Mouse (Mus musculus) liver, embryonic 14.5 days (tissue): ENCODE measurements around the gene Vmn1r209. TPM values are rescaled to one million over a fixed set of nuclear protein-coding genes. Genes with fewer than 3 reads are reported as not detected.
"Not testable (repeated sequence)": the region's sequence is repeated elsewhere in the genome, so short reads cannot be mapped to it uniquely, and the experiment has no call there.

Experiments
- ATAC-seq: fragments of 200-750 bp; cut with Nextera tagmentation; 2 replicates; pipeline ENCODE4 v1.8.0; 2017; ENCODE audit warnings: moderate number of reproducible peaks, mild to moderate bottlenecking, moderate library complexity; ENCODE audit not compliant: insufficient read depth
- DNase-seq, 3 experiments: peaks; one replicate each; pipeline ENCODE4 v3.0.0-alpha.2; 2012 to 2013; ENCODE audit warnings: low read depth in 3 of 3, low spot score in 3 of 3
- H3K27ac ChIP-seq: fragments of 300-500 bp; sonication (generic); 2 replicates; pipeline ENCODE4 v1.5.1; 2014; ENCODE audit warnings: moderate library complexity, mild to moderate bottlenecking, control low read depth, inconsistent platforms
- H3K27me3 ChIP-seq: fragments of 300-500 bp; sonication (generic); 2 replicates; pipeline ENCODE4 v1.6.1; 2014; ENCODE audit warnings: mild to moderate bottlenecking, low read length, moderate library complexity; ENCODE audit not compliant: control insufficient read depth, insufficient read depth
- H3K36me3 ChIP-seq: fragments of 300-500 bp; sonication (generic); replicated peaks from 2 replicates; pipeline ENCODE4 v1.6.1; 2014; ENCODE audit warnings: low read depth; ENCODE audit not compliant: control insufficient read depth, insufficient read depth
- H3K4me1 ChIP-seq, 2 experiments: fragments of 200-500 bp in 1 of 2; fragments of 300-500 bp in 1 of 2; sonication (generic) in 1 of 2; replicated peaks; 2 replicates each; pipeline ENCODE4 v1.6.1; 2012 to 2014; ENCODE audit warnings: antibody characterized with exemption in 1 of 2, inconsistent platforms in 1 of 2, low read length in 1 of 2; ENCODE audit not compliant: control insufficient read depth in 2 of 2, insufficient read depth in 2 of 2
- H3K4me2 ChIP-seq: fragments of 300-500 bp; sonication (generic); 2 replicates; pipeline ENCODE4 v1.6.1; 2014; ENCODE audit warnings: low read depth, mild to moderate bottlenecking, control low read depth, moderate library complexity
- H3K4me3 ChIP-seq, 2 experiments: fragments of 200-500 bp in 1 of 2; fragments of 300-500 bp in 1 of 2; sonication (generic) in 1 of 2; 2 replicates each; pipeline ENCODE4 v1.5.1; 2012 to 2014; ENCODE audit warnings: low read depth in 2 of 2, low read length in 2 of 2, mild to moderate bottlenecking in 2 of 2, control low read depth in 1 of 2, inconsistent platforms in 1 of 2, moderate library complexity in 1 of 2; ENCODE audit not compliant: insufficient read depth in 1 of 2
- H3K9ac ChIP-seq: fragments of 300-500 bp; sonication (generic); replicated peaks from 2 replicates; pipeline ENCODE4 v1.6.1; 2014; ENCODE audit warnings: mild to moderate bottlenecking, control low read depth, moderate library complexity
- H3K9me3 ChIP-seq: fragments of 300-500 bp; sonication (generic); 2 replicates; pipeline ENCODE4 v1.6.1; 2016; ENCODE audit warnings: low read length, mixed read lengths; ENCODE audit not compliant: control insufficient read depth
- WGBS: fragments of 180-500 bp; shearing (Covaris S2); extraction: QIAGEN DNeasy Blood & Tissue Kit; methylation state at CpG from one replicate; pipeline ENCODE4 v1.1.7; 2014; ENCODE audit not compliant: insufficient replicate concordance; 5-methylcytosine and 5-hydroxymethylcytosine counted together
- polyA plus RNA-seq, 2 experiments: library from polyadenylated mRNA; depleted of rRNA in 1 of 2; stranded (reverse) in 1 of 2; unstranded in 1 of 2; fragments of >200 nt; fragmentation: Nextera tagmentation in 1 of 2; extraction: Ambion mirVana in 1 of 2; gene quantifications; 2 replicates each; pipeline versions ENCODE4 v1.2.1 to v1.2.3; 2012 to 2014

Vmn1r209 gene
- polyA plus RNA-seq, 2 experiments: not detected

DNA sequence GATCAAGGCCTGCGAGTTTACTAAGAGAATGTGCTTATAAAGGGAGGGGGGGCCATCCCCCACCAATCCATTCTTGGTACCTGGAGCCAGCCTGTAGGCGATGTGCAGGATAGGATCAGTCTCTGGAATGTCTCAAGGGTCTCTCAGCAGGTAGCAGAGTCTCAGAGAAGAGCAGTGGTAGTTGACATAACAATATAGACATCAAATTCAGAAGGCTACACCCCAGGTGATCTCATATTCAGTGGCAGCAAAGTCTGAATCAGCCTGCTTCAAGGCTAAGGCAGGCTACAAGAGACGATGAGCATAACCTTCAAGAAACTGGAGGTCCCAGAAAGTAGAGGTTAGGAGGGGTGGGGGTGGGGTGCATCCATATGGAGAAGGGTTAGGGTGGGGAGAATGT lies 21.4 kb downstream of the Vmn1r209 start:
- H3K9me3 ChIP-seq, H3K27ac ChIP-seq, H3K4me1 ChIP-seq, H3K4me3 ChIP-seq, H3K4me2 ChIP-seq, H3K36me3 ChIP-seq, ATAC-seq, H3K9ac ChIP-seq, DNase-seq, H3K27me3 ChIP-seq: not testable (repeated sequence)
- 55% methylated on average over 3 of the region's 3 CpGs for whole genome bisulfite sequencing

DNA sequence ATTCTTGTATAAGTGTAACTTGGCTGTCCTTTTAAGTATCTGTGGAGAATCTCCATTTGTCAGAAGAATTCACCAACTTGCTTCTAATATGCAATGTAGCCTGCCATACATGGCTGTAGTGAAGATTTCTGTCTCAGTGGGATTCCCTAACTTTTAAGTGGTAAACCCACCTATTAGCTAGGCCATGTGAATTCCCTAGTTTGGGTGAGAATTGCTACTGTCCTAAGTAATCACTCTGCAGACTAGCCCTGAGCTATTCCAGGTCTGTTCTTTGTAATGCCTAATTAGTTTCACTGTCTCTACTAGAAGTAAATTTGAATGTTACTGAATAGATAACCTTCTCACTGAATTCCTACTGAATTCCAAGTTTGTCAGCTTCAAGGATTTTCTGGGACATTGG lies 25.3 kb downstream of the Vmn1r209 start:
- H3K36me3 ChIP-seq, H3K4me3 ChIP-seq, H3K9ac ChIP-seq, H3K4me2 ChIP-seq, H3K4me1 ChIP-seq, H3K9me3 ChIP-seq, H3K27me3 ChIP-seq, DNase-seq, ATAC-seq, H3K27ac ChIP-seq: not testable (repeated sequence)

DNA sequence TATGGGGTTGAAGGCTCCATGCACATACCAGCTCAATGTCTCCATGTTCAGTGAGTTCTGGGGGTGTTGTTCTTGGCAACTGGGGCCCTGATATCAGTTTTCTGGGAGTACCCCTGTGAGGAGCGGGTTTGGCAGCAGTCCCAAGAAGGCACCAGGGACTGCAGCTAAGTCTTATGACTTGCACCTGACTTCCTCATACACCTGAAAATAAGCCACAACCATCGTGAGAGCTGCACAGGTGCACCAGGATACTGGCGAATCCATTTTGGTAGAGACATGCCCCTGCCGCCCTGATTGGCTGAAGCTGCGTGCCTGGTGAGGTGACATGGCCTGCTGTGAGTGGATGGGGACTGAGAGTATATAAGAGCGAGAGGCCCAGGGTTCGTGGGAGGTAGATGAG lies 32.2 kb downstream of the Vmn1r209 start, which contains the start of gene Vmn1r208:
Gene Vmn1r208, minus strand, starts transcription at position 101 of the 400 bp plus-strand sequence.
- WGBS: no CpG with 5 or more reads among the region's 7 CpGs
- DNase-seq: not testable (repeated sequence)

GRCm38 (mm10) chr13:22771592-22771991 lies 37.9 kb downstream of the Vmn1r209 start:
- not testable (repeated sequence) for H3K4me3 ChIP-seq, H3K27me3 ChIP-seq, H3K9ac ChIP-seq, H3K4me2 ChIP-seq, DNase-seq, ATAC-seq, H3K4me1 ChIP-seq, H3K27ac ChIP-seq, H3K9me3 ChIP-seq, H3K36me3 ChIP-seq
- 56% methylated on average over 1 of the region's 2 CpGs for WGBS

More for the DNA sequence above, 32.2 kb downstream of the Vmn1r209 start, which contains the start of gene Vmn1r208:
- not testable (repeated sequence) for H3K4me1 ChIP-seq, H3K4me3 ChIP-seq, ATAC-seq, H3K9ac ChIP-seq, H3K27ac ChIP-seq, H3K9me3 ChIP-seq, H3K4me2 ChIP-seq, H3K36me3 ChIP-seq, H3K27me3 ChIP-seq

Other genes starting within 250 kb of the Vmn1r209 start
- not detected in 2 replicates for gene Vmn1r205, start 216.7 kb downstream of the Vmn1r209 start, polyA plus RNA-seq (2012; rRNA removed)
- not detected in 2 replicates for gene Vmn1r205, start 216.7 kb downstream of the Vmn1r209 start, polyA plus RNA-seq (2014; fragmentation: Nextera tagmentation; extraction: Ambion mirVana)
- not detected in 2 replicates for gene Vmn1r206, start 185.4 kb downstream of the Vmn1r209 start, polyA plus RNA-seq (2012; rRNA removed)
- not detected in 2 replicates for gene Vmn1r206, start 185.4 kb downstream of the Vmn1r209 start, polyA plus RNA-seq (2014; fragmentation: Nextera tagmentation; extraction: Ambion mirVana)
- gene Vmn1r207-ps, start 80.1 kb downstream of the Vmn1r209 start, polyA plus RNA-seq (2012; rRNA removed): not detected in 2 replicates
- gene Vmn1r207-ps, start 80.1 kb downstream of the Vmn1r209 start, polyA plus RNA-seq (2014; fragmentation: Nextera tagmentation; extraction: Ambion mirVana): not detected in 2 replicates
- not detected in 2 replicates for gene Vmn1r208, start 32.3 kb downstream of the Vmn1r209 start, polyA plus RNA-seq (2012; rRNA removed)
- not detected in 2 replicates for gene Vmn1r208, start 32.3 kb downstream of the Vmn1r209 start, polyA plus RNA-seq (2014; fragmentation: Nextera tagmentation; extraction: Ambion mirVana)
- not detected in 2 replicates for gene Vmn1r210, start 21.7 kb upstream of the Vmn1r209 start, polyA plus RNA-seq (2012; rRNA removed)
- gene Vmn1r210, start 21.7 kb upstream of the Vmn1r209 start, polyA plus RNA-seq (2014; fragmentation: Nextera tagmentation; extraction: Ambion mirVana): not detected in 2 replicates
- not detected in 2 replicates for gene Vmn1r211, start 47.9 kb upstream of the Vmn1r209 start, polyA plus RNA-seq (2012; rRNA removed)
- not detected in 2 replicates for gene Vmn1r211, start 47.9 kb upstream of the Vmn1r209 start, polyA plus RNA-seq (2014; fragmentation: Nextera tagmentation; extraction: Ambion mirVana)
- gene Vmn1r212, start 74.5 kb upstream of the Vmn1r209 start, polyA plus RNA-seq (2012; rRNA removed): not detected in 2 replicates
- gene Vmn1r212, start 74.5 kb upstream of the Vmn1r209 start, polyA plus RNA-seq (2014; fragmentation: Nextera tagmentation; extraction: Ambion mirVana): not detected in 2 replicates
- not detected in 2 replicates for gene Vmn1r213, start 198.0 kb upstream of the Vmn1r209 start, polyA plus RNA-seq (2012; rRNA removed)
- gene Vmn1r213, start 198.0 kb upstream of the Vmn1r209 start, polyA plus RNA-seq (2014; fragmentation: Nextera tagmentation; extraction: Ambion mirVana): not detected in 2 replicates
- gene Vmn1r214, start 220.7 kb upstream of the Vmn1r209 start, polyA plus RNA-seq (2012; rRNA removed): not detected in 2 replicates
- not detected in 2 replicates for gene Vmn1r214, start 220.7 kb upstream of the Vmn1r209 start, polyA plus RNA-seq (2014; fragmentation: Nextera tagmentation; extraction: Ambion mirVana)